Mouse (Mus musculus) gastrocnemius, postnatal 4 days (tissue): Measurements from ENCODE around the gene Slc2a2. TPM values are rescaled to one million over a fixed set of nuclear protein-coding genes. Genes with fewer than 3 reads are reported as not detected.

ENCODE experiments used
- DNase-seq, 2 experiments: peaks; one replicate each; pipeline ENCODE4 v3.0.0; 2021 to 2022; ENCODE audit warnings: low spot score in 2 of 2, mixed read lengths in 2 of 2
- long read RNA-seq, 2 experiments: library from polyadenylated mRNA; stranded (forward); transcript quantifications; one replicate each; pipeline ENCODE4 v2.0.0; 2021
- total RNA-seq, 2 experiments: library from RNA; stranded (reverse); gene quantifications; 2 replicates each; pipeline ENCODE4 v1.2.3; 2021

The Slc2a2 gene
- under 1 TPM in 1 of 2 experiments, not detected in 1; 0.36 TPM for total RNA-seq
- long read RNA-seq, experiment 1, result 0 reads
- long read RNA-seq, experiment 2, result 0 reads

GRCm38 (mm10) chr3:28697797-28698196 lies at the start of gene Slc2a2:
Gene Slc2a2 (plus strand): TSS chr3:28697903.
- no peak for DNase-seq

DNA sequence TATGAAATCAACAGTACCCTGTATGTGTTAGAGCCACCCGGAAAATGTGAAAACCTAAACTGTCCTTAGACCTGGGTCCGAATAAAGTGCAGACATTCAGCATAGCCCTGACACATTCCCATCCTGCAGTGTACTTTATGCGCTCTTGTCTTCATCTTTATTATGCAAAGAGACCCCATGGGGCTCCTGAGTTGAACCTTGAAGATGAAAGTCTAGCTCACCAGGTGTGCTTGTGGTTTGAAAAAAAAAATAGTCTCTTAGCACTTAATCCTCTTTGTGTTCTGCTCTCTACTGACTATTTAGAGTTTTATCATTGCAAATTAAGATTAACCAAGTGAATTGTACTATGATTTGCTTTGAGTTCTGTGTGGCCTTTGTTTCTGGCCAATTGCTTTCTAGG lies 45.1 kb upstream of the Slc2a2 start:
- DNase-seq, result no peak

DNA sequence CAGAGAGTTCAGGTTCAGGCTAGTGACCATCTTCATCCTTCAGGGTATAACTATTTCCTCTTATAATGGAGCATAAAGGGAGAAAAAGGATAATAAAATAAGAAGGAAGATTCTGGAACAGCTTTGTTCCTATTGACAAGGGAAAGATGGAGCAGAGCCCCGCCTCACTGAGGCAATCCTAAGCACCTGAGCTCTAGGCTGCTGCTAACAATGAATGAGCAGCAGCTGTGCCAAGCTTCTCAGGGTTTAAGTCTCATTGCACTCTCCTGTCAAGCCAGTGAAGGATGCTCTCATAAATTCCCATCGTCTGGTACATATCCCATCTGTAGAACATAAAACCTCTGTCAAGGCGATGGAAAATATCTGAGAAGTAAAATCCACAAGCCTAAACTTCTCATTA lies 44.7 kb upstream of the Slc2a2 start:
- DNase-seq, result no peak

DNA sequence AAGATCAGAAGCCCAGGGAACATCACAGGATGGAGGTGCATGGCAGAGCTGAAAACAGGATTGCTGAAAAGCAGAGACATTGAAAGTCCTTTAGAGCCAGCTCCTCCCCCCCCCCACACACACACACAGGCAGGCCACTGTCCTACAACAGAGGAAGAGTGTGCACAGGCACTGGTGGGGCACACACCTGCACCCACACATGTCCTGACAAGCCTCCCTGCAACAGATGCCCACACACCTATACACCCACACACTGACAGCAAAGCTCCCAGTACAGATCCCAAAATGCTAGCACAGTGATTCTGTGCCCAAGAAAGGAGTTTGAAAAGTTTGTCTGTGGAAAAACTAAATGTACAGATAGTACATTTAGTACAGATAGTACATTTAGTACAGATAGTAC lies 43.0 kb upstream of the Slc2a2 start:
- DNase-seq, result no peak

- DNase-seq, result no peak
Observed at GRCm38 (mm10) chr3:28658349-28658748, 39.4 kb upstream of the Slc2a2 start.

DNA sequence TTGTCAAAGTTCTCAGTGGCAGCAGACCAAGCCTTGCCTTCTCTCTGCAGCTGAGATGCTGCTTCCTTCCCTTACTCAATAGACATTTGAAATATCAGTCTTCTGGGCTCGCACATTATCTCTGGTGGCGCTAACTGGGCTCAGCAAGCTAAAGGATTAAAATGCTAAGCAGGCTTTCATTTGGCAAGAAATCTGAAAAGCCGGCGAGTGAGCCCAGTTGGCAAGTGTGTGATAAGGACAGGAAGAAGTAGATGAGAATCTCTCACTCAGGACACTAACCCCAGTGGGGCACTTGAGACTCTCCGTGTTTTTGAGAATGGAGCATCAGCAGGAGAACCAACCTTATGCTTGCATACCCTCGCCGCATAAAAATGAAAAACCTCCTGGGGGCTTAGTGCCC lies 16.9 kb upstream of the Slc2a2 start:
- no peak for DNase-seq

GRCm38 (mm10) chr3:28681866-28682265 lies 15.8 kb upstream of the Slc2a2 start:
- no peak for DNase-seq

- DNase-seq, result no peak
Observed at GRCm38 (mm10) chr3:28682411-28682810, 15.3 kb upstream of the Slc2a2 start.

DNA sequence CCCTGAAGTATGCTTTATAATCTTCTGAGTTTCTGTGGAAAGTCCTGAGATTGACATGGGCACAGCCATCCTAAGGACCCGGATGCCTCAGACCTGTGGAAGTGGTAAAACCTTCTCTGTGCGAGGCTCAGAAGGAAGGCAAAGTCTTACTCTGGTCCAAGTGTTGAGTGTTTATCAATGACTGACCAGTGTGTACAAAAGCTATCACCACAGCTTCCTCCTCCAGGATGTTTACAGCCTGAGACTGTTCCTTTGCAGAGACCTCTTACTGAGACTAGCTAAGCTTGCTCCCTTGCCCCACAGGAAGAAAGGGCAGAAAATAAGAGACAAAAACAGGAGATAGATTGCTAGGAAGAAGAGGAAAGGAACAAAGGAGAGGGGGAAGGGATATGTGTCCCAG lies 12.2 kb upstream of the Slc2a2 start:
- no peak for DNase-seq

DNA sequence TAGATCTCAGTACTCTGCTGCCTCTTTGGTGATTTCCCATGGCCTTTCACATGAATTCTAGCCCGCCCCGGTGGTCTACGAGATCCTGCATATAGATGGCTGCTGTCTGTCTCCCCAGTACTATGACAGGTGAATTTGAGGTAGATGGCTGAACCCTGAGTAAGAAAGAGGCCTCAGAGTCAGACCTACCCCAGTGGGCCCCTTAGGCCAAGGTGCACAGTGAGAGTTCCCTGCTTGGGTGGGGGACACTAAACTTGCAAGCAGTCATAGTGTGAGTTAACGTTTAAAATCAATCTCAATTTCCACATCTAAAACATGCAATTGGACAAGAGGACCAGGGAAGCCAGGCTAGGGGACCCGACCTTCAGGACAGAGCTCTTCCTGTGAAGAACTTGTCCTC lies 2.9 kb upstream of the Slc2a2 start:
- DNase-seq, result no peak

- no peak for DNase-seq
Observed at GRCm38 (mm10) chr3:28695608-28696007, 2.1 kb upstream of the Slc2a2 start.

DNA sequence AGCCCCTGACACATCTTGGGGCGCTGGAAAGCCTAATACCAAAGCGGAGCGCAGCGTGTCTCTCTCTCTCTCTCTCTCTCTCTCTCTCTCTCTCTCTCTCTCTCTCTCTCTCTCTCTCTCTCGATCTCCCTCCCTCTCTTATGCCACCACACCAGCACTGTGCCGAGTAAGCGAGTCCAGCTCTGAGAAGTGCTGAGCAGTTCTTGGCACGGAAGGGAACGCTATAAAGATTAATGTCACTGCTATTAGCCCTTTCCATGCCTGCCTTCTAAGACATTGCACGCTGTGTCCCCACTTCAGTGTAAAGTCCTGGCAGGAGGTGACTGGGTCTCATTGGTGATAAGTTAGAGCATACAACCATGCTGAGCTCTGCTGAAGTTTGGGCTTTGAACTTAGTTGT lies 1.5 kb upstream of the Slc2a2 start:
- no peak for DNase-seq

DNA sequence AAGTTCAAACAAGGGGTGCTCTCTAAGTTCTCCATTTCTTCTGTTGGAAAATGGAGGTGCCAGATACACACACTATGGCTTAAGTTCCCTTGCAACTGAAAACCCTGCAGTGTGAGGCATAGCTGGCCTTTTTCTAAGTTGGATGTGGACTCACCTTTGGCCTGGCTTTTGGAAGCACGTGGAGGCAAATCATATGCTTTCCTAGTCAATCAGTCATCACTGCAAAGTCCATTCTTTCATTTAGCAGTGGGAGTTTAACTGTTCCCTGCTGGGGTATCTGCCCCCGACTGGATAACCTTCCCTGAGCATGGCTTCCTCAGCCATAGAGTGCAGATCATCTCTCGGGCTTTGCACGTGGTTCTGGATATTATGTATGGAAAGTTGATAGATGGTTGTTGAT lies 1.9 kb downstream of the Slc2a2 start:
- no peak for DNase-seq

- DNase-seq, result no peak
Observed at GRCm38 (mm10) chr3:28705522-28706137, 7.9 kb downstream of the Slc2a2 start.

GRCm38 (mm10) chr3:28706736-28707135 lies 9.0 kb downstream of the Slc2a2 start:
- no peak for DNase-seq

GRCm38 (mm10) chr3:28709740-28710139 lies 12.0 kb downstream of the Slc2a2 start:
- no peak for DNase-seq

DNA sequence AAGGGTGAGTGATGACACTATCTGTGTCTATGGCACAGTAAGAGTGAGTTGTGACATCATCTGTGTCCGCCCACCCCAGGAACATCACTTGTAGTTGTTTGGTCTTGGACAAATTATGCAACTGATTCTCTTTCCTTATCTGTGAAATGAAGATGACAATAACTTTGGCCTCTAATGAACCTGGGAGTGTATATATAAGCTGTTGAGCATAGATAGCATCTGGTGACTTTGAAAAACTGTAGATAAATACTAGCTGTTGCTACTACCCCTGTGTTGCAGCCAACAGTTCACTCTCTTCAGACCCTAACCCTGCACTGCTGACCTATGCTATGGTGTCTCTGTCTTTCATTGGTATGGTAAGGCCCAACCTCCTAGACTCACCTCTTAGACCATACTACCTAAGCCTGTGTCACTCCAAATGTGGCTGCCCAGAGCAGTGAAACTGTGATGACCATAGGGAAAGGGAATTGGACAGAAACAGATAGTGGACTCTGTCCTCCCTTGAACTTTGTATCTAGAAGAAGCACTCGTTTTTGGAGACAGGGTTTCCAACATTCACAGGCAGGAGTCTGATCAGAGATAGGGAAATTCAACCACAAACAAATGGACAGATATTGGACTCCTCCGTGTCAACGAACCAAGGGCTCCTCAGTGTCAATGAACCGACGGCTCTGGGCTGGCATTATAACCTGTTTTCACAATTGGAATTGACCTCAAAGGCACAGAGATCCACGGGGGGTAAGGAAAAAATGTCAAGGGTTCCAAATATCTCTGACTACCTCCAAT lies 16.4 kb downstream of the Slc2a2 start:
- no peak for DNase-seq

DNA sequence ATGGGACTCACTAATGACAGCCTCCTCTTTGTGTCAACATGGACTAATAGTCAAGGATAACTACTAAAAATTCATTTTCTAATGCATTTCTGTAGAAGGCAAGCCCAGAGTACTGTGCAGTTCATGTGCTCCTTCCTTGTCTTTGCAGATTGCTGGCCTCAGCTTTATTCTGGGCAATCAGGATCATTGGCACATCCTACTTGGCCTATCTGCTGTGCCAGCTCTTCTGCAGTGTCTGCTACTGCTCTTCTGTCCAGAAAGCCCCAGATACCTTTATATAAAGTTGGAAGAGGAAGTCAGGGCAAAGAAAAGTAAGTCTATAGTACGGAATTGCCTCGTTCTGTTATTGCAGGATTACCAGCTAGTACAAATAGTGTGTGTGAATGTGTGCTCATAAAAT lies 20.8 kb downstream of the Slc2a2 start:
- no peak for DNase-seq

- no peak for DNase-seq
Observed at GRCm38 (mm10) chr3:28721218-28721617, 23.5 kb downstream of the Slc2a2 start.

- DNase-seq, result no peak
Observed at GRCm38 (mm10) chr3:28721838-28722237, 24.1 kb downstream of the Slc2a2 start.

DNA sequence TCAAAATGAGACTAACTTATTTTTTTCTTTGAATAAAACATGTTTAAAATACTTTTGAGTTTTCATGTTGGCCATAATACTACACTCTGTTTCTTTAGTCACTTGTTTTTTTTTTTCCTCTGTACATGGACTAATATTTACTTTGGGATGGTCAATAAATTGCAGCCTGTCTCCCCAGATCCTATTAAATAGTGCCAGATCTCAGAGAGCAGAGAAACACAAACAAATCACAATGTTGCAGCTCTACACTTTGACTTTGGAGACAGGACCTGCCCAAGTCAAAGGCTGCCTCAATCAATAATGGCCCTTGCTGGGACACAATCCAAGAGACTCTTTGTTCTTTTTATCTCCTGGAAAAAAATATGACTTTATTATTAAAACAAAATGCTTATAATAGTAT lies 24.8 kb downstream of the Slc2a2 start:
- DNase-seq, result no peak

- DNase-seq, result no peak
Observed at GRCm38 (mm10) chr3:28723534-28723933, 25.8 kb downstream of the Slc2a2 start.

DNA sequence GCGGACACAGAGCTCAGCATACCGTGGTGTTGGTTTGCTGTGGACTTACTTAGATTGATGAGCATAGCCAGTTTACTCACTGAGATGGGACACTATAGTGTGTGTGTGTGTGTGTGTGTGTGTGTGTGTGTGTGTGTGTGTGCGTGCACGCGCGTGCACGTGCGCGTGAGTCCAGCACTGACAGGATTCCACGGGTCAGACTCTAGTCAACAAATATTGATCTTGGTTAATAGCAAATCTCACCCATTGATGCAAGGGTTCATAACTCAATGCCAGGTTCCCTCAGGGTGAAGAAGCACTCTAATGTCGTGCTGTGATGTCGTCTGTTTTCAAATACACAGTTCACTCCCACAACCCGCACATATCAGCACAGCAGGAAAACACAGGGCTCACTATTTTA lies 27.5 kb downstream of the Slc2a2 start:
- no peak for DNase-seq
